Mouse (Mus musculus): Measurements from ENCODE around the gene Mcub. TPM values are rescaled to one million over a fixed set of nuclear protein-coding genes. Genes with fewer than 3 reads are reported as not detected.

The Mcub gene
- polyA plus RNA-seq, 2 experiments: 3.8 to 7.2 TPM

- Histone ChIP-seq H3K27me3 (ENCODE audit: control insufficient read depth, insufficient read depth, low read length) (no peaks in the 10 kb centered on the region), H3K4me2 (replicated peaks; ENCODE audit: low read depth, low read length, severe bottlenecking) (no peak overlapping the region), H3K4me1 (ENCODE audit: control insufficient read depth, insufficient read depth, low read length) (no peaks in the 10 kb centered on the region), H3K36me3 (ENCODE audit: control insufficient read depth, insufficient read depth, low read length) (peaks cover 4% of the 10 kb centered on the region), H3K4me3 (replicated peaks; ENCODE audit: low read length) (no peak overlapping the region), H3K27ac (replicated peaks; ENCODE audit: low read depth, low read length) (no peak overlapping the region), H3K9me3 (ENCODE audit: control insufficient read depth, low read length) (no peaks in the 10 kb centered on the region), H3K9ac (ENCODE audit: low read depth, low read length, severe bottlenecking) (no peak overlapping the region)
- ATAC-seq (ENCODE audit: low FRiP score, low read depth) (no peak), DNase-seq (ENCODE audit: low spot score) (no peak)
- WGBS: 72% methylated on average over 5 of the region's 5 CpGs
- TF ChIP-seq POLR2A (IDR thresholded peaks at IDR 0.05; ENCODE audit: borderline replicate concordance, extremely low read depth, insufficient read depth, insufficient read length): no peak
Observed at GRCm38 (mm10) chr3:129886430-129886829, 83.6 kb downstream of the Mcub start.

- no peak overlapping the region for H3K9ac ChIP-seq (ENCODE audit: low read depth, low read length, severe bottlenecking)
- ATAC-seq (ENCODE audit: low FRiP score, low read depth) (no peak), DNase-seq (ENCODE audit: low spot score) (no peak)
- no peak for TF ChIP-seq POLR2A (IDR thresholded peaks at IDR 0.05; ENCODE audit: borderline replicate concordance, extremely low read depth, insufficient read depth, insufficient read length)
- no peak overlapping the region for H3K27ac ChIP-seq (replicated peaks; ENCODE audit: low read depth, low read length)
- no peak overlapping the region for H3K4me2 ChIP-seq (replicated peaks; ENCODE audit: low read depth, low read length, severe bottlenecking)
- WGBS: 91% methylated on average over 9 of the region's 9 CpGs
- H3K27me3 ChIP-seq (ENCODE audit: control insufficient read depth, insufficient read depth, low read length): no peaks in the 10 kb centered on the region
- no peaks in the 10 kb centered on the region for H3K9me3 ChIP-seq (ENCODE audit: control insufficient read depth, low read length)
- no peaks in the 10 kb centered on the region for H3K4me1 ChIP-seq (ENCODE audit: control insufficient read depth, insufficient read depth, low read length)
- H3K4me3 ChIP-seq (replicated peaks; ENCODE audit: low read length): no peak overlapping the region
- peaks cover 2% of the 10 kb centered on the region for H3K36me3 ChIP-seq (ENCODE audit: control insufficient read depth, insufficient read depth, low read length)
Observed at GRCm38 (mm10) chr3:129885577-129885976, 84.4 kb downstream of the Mcub start.

GRCm38 (mm10) chr3:129880925-129881593, 88.9 kb downstream of the Mcub start:
- DNase-seq (ENCODE audit: low spot score): no peak
- Histone ChIP-seq H3K9me3 (ENCODE audit: control insufficient read depth, low read length) (no peaks in the 10 kb centered on the region), H3K36me3 (ENCODE audit: control insufficient read depth, insufficient read depth, low read length) (no peaks in the 10 kb centered on the region), H3K9ac (ENCODE audit: low read depth, low read length, severe bottlenecking) (no peak overlapping the region), H3K4me3 (replicated peaks; ENCODE audit: low read length) (no peak overlapping the region), H3K27me3 (ENCODE audit: control insufficient read depth, insufficient read depth, low read length) (no peaks in the 10 kb centered on the region), H3K27ac (replicated peaks; ENCODE audit: low read depth, low read length) (no peak overlapping the region), H3K4me2 (replicated peaks; ENCODE audit: low read depth, low read length, severe bottlenecking) (no peak overlapping the region), H3K4me1 (ENCODE audit: control insufficient read depth, insufficient read depth, low read length) (no peaks in the 10 kb centered on the region; the same call in 1 of the 2 replicates)
- TF ChIP-seq POLR2A (IDR thresholded peaks at IDR 0.05; ENCODE audit: borderline replicate concordance, extremely low read depth, insufficient read depth, insufficient read length): no peak
- ATAC-seq (ENCODE audit: low FRiP score, low read depth): no peak
- 74% methylated on average over 8 of the region's 8 CpGs for WGBS

GRCm38 (mm10) chr3:129879913-129880312, 90.1 kb downstream of the Mcub start:
- H3K27me3 ChIP-seq (ENCODE audit: control insufficient read depth, insufficient read depth, low read length): no peaks in the 10 kb centered on the region
- H3K27ac ChIP-seq (replicated peaks; ENCODE audit: low read depth, low read length): no peak overlapping the region
- TF ChIP-seq POLR2A (IDR thresholded peaks at IDR 0.05; ENCODE audit: borderline replicate concordance, extremely low read depth, insufficient read depth, insufficient read length): no peak
- ATAC-seq (ENCODE audit: low FRiP score, low read depth) (no peak), DNase-seq (ENCODE audit: low spot score) (no peak)
- H3K4me2 ChIP-seq (replicated peaks; ENCODE audit: low read depth, low read length, severe bottlenecking): no peak overlapping the region
- H3K9ac ChIP-seq (ENCODE audit: low read depth, low read length, severe bottlenecking): no peak overlapping the region
- no peak overlapping the region for H3K4me3 ChIP-seq (replicated peaks; ENCODE audit: low read length)
- H3K4me1 ChIP-seq (ENCODE audit: control insufficient read depth, insufficient read depth, low read length): no peaks in the 10 kb centered on the region; the same call in 1 of the 2 replicates
- no peaks in the 10 kb centered on the region for H3K36me3 ChIP-seq (ENCODE audit: control insufficient read depth, insufficient read depth, low read length)
- H3K9me3 ChIP-seq (ENCODE audit: control insufficient read depth, low read length): no peaks in the 10 kb centered on the region
- 71% methylated on average over 2 of the region's 2 CpGs for WGBS

- Histone ChIP-seq H3K9ac (ENCODE audit: low read depth, low read length, severe bottlenecking) (peak overlapping the region; percentile 70), H3K27me3 (ENCODE audit: control insufficient read depth, insufficient read depth, low read length) (no peaks in the 10 kb centered on the region), H3K4me3 (replicated peaks; ENCODE audit: low read length) (peak overlapping the region; percentile 60), H3K27ac (replicated peaks; ENCODE audit: low read depth, low read length) (no peak overlapping the region), H3K36me3 (ENCODE audit: control insufficient read depth, insufficient read depth, low read length) (no peaks in the 10 kb centered on the region), H3K4me1 (ENCODE audit: control insufficient read depth, insufficient read depth, low read length) (no peaks in the 10 kb centered on the region; the same call in 1 of the 2 replicates), H3K9me3 (ENCODE audit: control insufficient read depth, low read length) (no peaks in the 10 kb centered on the region), H3K4me2 (replicated peaks; ENCODE audit: low read depth, low read length, severe bottlenecking) (peak overlapping the region; percentile 92)
- TF ChIP-seq POLR2A (IDR thresholded peaks at IDR 0.05; ENCODE audit: borderline replicate concordance, extremely low read depth, insufficient read depth, insufficient read length): no peak
- ATAC-seq (ENCODE audit: low FRiP score, low read depth): peak; percentile 27; the same call in 1 of the 2 replicates
- peak; percentile 29 for DNase-seq (ENCODE audit: low spot score)
- WGBS: 2% methylated on average over 20 of the region's 25 CpGs
Observed at GRCm38 (mm10) chr3:129879131-129879757, 90.8 kb downstream of the Mcub start.
